Mouse (Mus musculus) heart, adult 2 months (tissue): ENCODE data around the gene Tbc1d4.
A peak's percentile ranks its signal among the peaks of the same experiment; 100 is the strongest.

Experiments
- CTCF ChIP-seq: fragments of 200-600 bp; IDR thresholded peaks from 2 replicates; pipeline ENCODE4 v1.8.1; 2022; ENCODE audit warnings: antibody characterized with exemption, mild to moderate bottlenecking, moderate library complexity
- EP300 ChIP-seq: fragments of 200-500 bp; IDR thresholded peaks from 2 replicates; pipeline ENCODE4 v1.6.1; 2011; ENCODE audit warnings: low read depth, low read length, control low read depth; ENCODE audit not compliant: insufficient read depth
- POLR2A ChIP-seq: fragments of 200-500 bp; IDR thresholded peaks from 2 replicates; pipeline ENCODE4 v1.6.1; 2011; ENCODE audit warnings: mild to moderate bottlenecking, low read depth, low read length, control low read depth; ENCODE audit not compliant: insufficient read depth

DNA sequence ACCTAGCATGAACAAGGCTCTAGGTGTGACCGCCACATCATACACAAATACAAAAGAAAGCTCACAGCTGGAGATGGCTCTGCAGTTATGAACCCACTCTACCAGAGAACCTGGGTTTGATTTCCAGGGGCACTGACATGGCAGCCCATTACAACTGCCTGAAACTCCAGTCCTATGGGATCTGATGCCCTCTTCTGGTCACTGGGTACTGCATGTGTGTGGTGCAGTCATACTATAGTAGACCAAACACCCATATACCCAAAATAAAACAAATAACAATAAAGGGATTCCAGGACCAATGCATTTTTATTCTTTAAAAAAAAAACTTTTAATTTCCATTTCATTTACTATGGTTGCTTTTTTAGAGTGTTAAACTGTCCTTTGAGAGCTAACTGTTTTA, 26.8 kb upstream of the Tbc1d4 start:
- TF ChIP-seq CTCF (peak; percentile 46), EP300 (no peak), POLR2A (no peak)
